Mouse (Mus musculus) lung, adult 2 months (tissue): ENCODE data around the gene Lrfn4.

Experiments
- CTCF ChIP-seq: fragments of 200-500 bp; IDR thresholded peaks from 2 replicates; pipeline ENCODE4 v1.5.1; 2011; ENCODE audit warnings: mild to moderate bottlenecking, low read length, control low read depth; ENCODE audit not compliant: insufficient read depth
- POLR2A ChIP-seq: fragments of 200-500 bp; IDR thresholded peaks from 2 replicates; pipeline ENCODE4 v1.6.1; 2011; ENCODE audit warnings: low read depth, mild to moderate bottlenecking, control low read depth, low read length, borderline replicate concordance; ENCODE audit errors: extremely low read depth

- TF ChIP-seq CTCF (no peak), POLR2A (no peak)
Measured at GRCm38 (mm10) chr19:4658156-4658555, 42.7 kb upstream of the Lrfn4 start.
